Mouse (Mus musculus): ENCODE measurements at regions not wholly inside any gene's neighbourhood (a gene's known extent, or its start where the extent isn't known, plus 50 kb on each side); places are given as distances from the start of the nearest gene placed in this dataset.

DNA sequence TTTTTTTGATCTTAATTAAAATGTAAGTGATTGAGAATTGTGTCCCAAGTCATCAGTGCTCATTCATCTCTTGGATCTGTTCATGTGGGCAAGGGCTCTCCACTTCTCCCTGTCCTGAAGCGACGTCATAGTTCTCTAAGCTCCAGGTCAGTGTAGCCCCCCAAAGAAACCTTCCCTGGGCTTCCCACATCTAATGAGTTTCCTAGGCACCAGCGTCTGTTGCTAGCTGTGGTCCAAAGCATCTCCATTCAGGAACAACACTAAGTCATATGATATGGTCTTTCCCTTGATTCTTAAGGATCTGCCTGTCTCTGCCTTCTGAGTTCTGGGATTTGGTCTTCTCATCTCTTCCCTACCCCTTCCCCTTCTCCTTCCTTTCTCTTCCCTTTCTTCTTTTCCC is 66.3 kb upstream of the Sox4 start:
- no peak for DNase-seq (ENCODE audit: low spot score in 2 of 2)

DNA sequence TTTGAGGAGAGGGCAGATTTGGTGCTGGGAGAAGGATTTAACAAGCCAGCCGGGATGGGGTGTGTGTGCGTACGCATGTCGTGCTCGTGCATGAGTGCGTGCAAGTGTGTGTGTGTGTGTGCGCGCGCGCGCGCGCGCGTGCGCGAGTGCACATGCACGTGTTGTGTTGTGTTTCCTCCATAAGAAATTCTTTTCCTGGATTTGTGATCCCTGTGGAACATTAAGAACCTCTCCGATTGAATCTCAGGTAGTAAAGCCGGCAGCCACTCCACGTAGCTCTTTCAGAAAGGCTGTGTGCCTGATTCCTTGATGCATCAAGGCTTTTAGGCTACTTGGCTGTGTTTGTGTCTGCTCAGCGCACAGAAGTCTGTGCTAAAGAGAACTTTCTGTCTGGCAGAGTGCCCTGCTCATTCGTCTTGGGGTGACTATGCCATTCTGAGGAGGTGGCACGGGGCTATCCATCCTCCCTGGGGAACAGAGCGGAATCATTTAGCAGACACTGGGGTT is 62.7 kb upstream of the Sox4 start:
- no peak for DNase-seq (ENCODE audit: low spot score in 2 of 2)

DNA sequence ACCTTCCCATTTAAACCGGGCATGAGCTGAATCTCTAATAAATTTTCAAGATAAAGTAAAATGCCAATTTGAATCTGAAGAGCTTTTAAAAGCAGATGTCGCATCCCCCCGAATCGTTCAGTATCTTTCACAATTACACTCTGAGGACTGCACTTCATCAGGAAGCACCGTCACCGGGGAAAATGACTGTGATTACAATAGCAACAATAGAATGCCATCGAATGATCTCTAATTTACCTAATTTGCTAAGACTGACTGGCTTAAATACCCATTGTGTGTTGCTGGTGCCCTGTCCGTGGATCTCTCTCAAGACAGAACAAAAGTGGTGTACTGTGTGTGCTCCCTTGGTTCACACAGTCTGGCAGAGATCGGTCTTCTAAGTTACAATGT is 62.1 kb upstream of the Sox4 start:
- DNase-seq (ENCODE audit: low spot score in 2 of 2) = no peak

DNA sequence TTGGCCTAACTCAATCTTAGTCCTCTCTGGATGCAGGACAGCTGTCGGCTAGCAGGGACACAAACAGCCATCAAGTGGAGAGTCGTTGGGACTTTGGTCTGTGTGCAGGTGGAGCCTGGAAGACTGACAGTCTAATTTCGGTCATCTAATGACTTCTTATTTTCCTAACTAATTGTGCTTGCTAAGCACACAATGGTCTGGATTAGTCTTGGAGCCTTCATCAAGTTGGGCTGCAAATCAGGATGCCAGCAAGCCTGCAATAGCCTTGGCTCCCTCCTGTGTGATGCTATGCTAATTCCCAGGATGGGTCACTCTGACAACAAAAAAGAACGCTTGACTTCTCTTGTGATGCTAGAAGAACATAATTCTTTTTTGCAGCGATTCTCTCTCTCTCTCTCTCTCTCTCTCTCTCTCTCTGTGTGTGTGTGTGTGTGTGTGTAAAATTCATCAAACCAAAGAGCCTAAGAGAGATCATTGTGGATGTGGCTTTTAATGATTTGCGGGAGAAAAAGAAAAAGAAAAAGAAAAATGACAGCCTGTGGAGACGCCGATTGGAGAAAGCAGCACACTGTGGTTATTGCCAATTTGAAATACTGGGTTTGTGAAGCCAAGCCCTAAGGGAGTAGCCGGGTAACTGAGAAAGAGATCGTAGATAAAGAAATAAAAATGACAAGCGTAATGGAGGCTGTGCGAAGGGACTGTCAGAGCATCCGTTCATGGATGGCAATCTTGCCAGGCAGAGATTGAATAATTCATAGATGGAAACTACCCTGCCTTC is 61.5 kb upstream of the Sox4 start:
- no peak for DNase-seq (ENCODE audit: low spot score in 2 of 2)

DNA sequence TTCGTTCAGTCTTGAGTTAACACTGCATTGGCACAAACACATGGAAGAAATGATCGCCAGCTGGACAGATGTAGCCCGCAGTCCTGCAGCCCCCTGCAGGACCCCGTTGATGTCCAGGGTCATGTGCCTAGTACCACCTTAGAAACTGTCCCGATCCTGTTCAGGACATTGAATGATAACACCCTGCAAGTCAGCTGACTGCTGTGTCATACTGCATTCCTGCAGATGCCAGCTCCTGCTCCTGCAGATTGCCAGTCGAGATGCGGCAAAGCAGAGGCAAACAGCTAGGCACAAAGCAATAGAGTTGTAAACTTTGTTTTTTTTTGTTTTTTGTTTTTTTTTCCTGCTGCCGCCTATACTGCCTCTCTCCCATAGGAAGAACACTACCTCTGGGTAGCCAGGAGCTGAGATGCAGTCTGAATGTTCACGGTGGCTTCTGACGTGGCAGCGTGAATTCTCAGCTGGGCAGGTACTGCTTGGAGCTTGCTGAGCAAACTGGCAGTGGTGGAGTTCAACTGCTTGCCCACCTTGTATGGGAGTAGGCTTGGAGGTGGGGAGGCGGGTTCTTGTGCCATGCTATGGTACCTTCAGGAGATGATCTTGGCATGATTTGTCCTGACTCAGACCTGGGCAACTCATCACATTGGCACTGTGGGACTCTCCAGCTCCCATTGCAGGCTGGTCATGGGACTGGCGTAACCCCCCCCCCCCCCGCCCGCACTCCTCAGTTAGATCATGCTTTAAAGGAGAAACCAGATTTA is 60.7 kb upstream of the Sox4 start:
- no peak for DNase-seq (ENCODE audit: low spot score in 2 of 2)

DNA sequence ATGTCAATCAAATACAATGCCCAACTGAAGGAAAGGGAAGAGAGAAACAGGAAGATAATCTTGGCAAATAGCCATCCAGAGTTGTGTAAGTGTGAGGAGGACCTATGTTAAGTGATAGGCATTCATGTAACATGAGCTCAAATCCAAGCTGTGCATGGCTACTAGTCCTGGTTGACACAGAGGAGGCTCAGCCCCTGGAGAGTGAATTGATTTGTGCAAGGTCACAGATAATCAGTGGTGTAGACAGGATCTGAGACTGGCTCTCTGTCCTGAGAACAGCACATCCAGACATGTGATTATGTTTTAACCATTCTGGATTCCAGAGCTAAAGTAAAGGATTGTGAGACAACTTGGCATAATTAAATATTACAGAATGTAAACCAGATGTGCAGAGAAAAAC is 53.0 kb upstream of the Sox4 start:
- no peak for DNase-seq (ENCODE audit: low spot score in 2 of 2)

Data from urinary bladder, postnatal 36 days (tissue).